Mouse (Mus musculus) heart, adult 8-10 months (tissue): ENCODE results near the gene Abhd12. TPM values are rescaled to one million over a fixed set of nuclear protein-coding genes. Genes with fewer than 3 reads are reported as not detected.
A peak's percentile ranks its signal among the peaks of the same experiment; 100 is the strongest.

Source experiments
- DNase-seq: peaks from one replicate; pipeline ENCODE4 v3.0.0; 2022; ENCODE audit warnings: low spot score
- total RNA-seq, 4 experiments: library from RNA; stranded (reverse); gene quantifications; 2 replicates each; pipeline ENCODE4 v1.2.4; 2022

Gene Abhd12
- total RNA-seq, 4 experiments from 2014 or later: 46.3 to 48.8 (median 47.5) TPM

GRCm38 (mm10) chr2:150855186-150855585, 49.4 kb downstream of the Abhd12 start:
- DNase-seq: no peak

GRCm38 (mm10) chr2:150851251-150851650, 53.3 kb downstream of the Abhd12 start:
- DNase-seq: no peak

- no peak for DNase-seq
Observed at GRCm38 (mm10) chr2:150847436-150847995, 57.0 kb downstream of the Abhd12 start.

GRCm38 (mm10) chr2:150844798-150845197, 59.7 kb downstream of the Abhd12 start:
- DNase-seq: no peak

- DNase-seq: no peak
Observed at GRCm38 (mm10) chr2:150842049-150842461, 62.5 kb downstream of the Abhd12 start.

- DNase-seq: no peak
Observed at GRCm38 (mm10) chr2:150841109-150841508, 63.4 kb downstream of the Abhd12 start.

- DNase-seq: no peak
Observed at GRCm38 (mm10) chr2:150839686-150840471, 64.7 kb downstream of the Abhd12 start.

GRCm38 (mm10) chr2:150837781-150838180, 66.8 kb downstream of the Abhd12 start:
- DNase-seq: no peak

- DNase-seq: no peak
Observed at GRCm38 (mm10) chr2:150836906-150837305, 67.6 kb downstream of the Abhd12 start.

- no peak for DNase-seq
Observed at GRCm38 (mm10) chr2:150835975-150836374, 68.6 kb downstream of the Abhd12 start.

GRCm38 (mm10) chr2:150834616-150835015, 69.9 kb downstream of the Abhd12 start:
- DNase-seq: no peak

- DNase-seq: no peak
Observed at GRCm38 (mm10) chr2:150832029-150832428, 72.5 kb downstream of the Abhd12 start.

GRCm38 (mm10) chr2:150830911-150831441, 73.6 kb downstream of the Abhd12 start:
- no peak for DNase-seq

GRCm38 (mm10) chr2:150830011-150830410, 74.5 kb downstream of the Abhd12 start:
- no peak for DNase-seq

- no peak for DNase-seq
Observed at GRCm38 (mm10) chr2:150828654-150829053, 75.9 kb downstream of the Abhd12 start.

GRCm38 (mm10) chr2:150828164-150828563, 76.4 kb downstream of the Abhd12 start:
- DNase-seq: no peak

- peak; percentile 75 for DNase-seq
Observed at GRCm38 (mm10) chr2:150826426-150826825, 78.1 kb downstream of the Abhd12 start.

- DNase-seq: no peak
Observed at GRCm38 (mm10) chr2:150822987-150823386, 81.6 kb downstream of the Abhd12 start.

- no peak for DNase-seq
Observed at GRCm38 (mm10) chr2:150820720-150821119, 83.8 kb downstream of the Abhd12 start.

GRCm38 (mm10) chr2:150818742-150819141, 85.8 kb downstream of the Abhd12 start:
- no peak for DNase-seq

- no peak for DNase-seq
Observed at GRCm38 (mm10) chr2:150816676-150817402, 87.7 kb downstream of the Abhd12 start.

GRCm38 (mm10) chr2:150812816-150813215, 91.7 kb downstream of the Abhd12 start:
- no peak for DNase-seq
